Mouse (Mus musculus) colon, adult 2 months (tissue): ENCODE measurements around the gene Ankef1. TPM values are rescaled to one million over a fixed set of nuclear protein-coding genes. Genes with fewer than 3 reads are reported as not detected.

Experiments used
- polyA plus RNA-seq: library from polyadenylated mRNA; depleted of rRNA; stranded (reverse); fragments of >200 nt; gene quantifications from 2 replicates; pipeline ENCODE4 v1.2.3, GENCODE M21; 2012; rRNA removed

The Ankef1 gene
- 0.05 and 0.13 TPM in 2 replicates for polyA plus RNA-seq

DNA sequence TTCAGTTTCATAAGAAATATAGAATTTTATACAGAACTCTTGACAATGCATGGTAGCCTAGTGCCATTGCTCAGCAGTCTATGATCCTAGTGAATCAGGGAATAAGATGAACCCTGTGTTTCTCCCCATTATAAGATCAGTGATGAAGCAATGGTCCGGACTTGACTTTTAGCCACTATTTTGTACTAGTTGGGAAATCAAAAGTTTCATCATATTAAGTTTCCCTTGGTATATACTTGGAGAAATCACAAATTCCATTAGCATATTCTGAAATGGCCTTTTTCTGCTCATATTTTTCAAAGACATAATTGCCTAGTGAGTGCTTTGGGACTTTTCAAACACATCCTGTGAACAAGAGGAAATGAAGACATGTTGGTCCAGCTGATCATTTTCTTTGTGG is at the start of gene Ankef1:
Ankef1 (plus strand) TSS at position 260 of the 400 bp plus-strand sequence.

Other genes starting within 250 kb of the Ankef1 start
- gene Pak7, start 113.9 kb upstream of the Ankef1 start, polyA plus RNA-seq = 0.02 TPM in 1 of 2 replicates, not detected in the other
- 4.7 and 5.6 TPM in 2 replicates for gene Snap25, start 211.5 kb downstream of the Ankef1 start, polyA plus RNA-seq